Mouse (Mus musculus) spleen, adult 2 months (tissue): ENCODE measurements around the gene Ccr7.

Source experiments
- CTCF ChIP-seq: fragments of 200-500 bp; IDR thresholded peaks from 2 replicates; pipeline ENCODE4 v1.5.1; 2011; ENCODE audit warnings: mild to moderate bottlenecking, inconsistent platforms; ENCODE audit not compliant: insufficient read depth, insufficient read length, insufficient replicate concordance; ENCODE audit errors: extremely low read depth
- POLR2A ChIP-seq: fragments of 200-500 bp; IDR thresholded peaks from 2 replicates; pipeline ENCODE4 v1.6.1; 2011; ENCODE audit warnings: low read depth, low read length, inconsistent platforms

DNA sequence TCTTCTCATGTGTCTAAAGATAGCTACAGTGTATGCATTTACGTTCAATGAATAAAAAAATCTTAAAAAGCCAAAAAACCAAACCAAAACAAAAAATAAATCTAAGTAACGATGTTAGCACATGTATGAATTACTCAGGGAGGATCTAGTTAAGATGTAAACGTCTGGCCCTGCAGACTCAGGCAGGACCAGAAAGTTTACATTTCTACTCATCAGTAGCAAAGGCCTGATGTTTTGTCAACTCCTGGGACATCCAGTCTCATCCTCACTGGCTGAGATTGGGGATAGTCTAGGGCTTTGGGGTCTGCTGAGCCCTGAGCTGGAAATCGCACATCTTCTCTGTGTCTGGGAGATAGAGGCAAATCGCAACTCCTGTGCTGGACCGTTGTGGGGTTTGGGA lies 8.3 kb downstream of the Ccr7 start:
- no peak for TF ChIP-seq CTCF
- no peak for TF ChIP-seq POLR2A
